Mouse (Mus musculus) lung, adult 10 weeks (tissue): Measurements from ENCODE around the gene 1700029J07Rik. TPM values are rescaled to one million over a fixed set of nuclear protein-coding genes. Genes with fewer than 3 reads are reported as not detected.

Source experiments
- polyA plus RNA-seq: library from polyadenylated mRNA; stranded (reverse); fragments of 350-450 nt; fragmentation: Illumina TruSeq; extraction: RNeasy Lipid Tissue Mini Kit (QIAGEN cat#74804); gene quantifications from one replicate; pipeline ENCODE4 v1.2.3, GENCODE M21; 2014; ENCODE audit warnings: low read depth, low replicate concordance; ENCODE audit not compliant: insufficient read depth

The 1700029J07Rik gene
- 6.2 TPM for polyA plus RNA-seq

GRCm38 (mm10) chr8:45975126-45975836 lies at the start of gene 1700029J07Rik, which contains the start of gene Ufsp2:
TSS of gene 1700029J07Rik (minus strand) at chr8:45975252.
TSS of gene Ufsp2 (plus strand) at chr8:45975528.

GRCm38 (mm10) chr8:46005596-46005995 lies 30.5 kb upstream of the 1700029J07Rik start, which contains the start of gene Ankrd37:
TSS of gene Ankrd37 (minus strand) at chr8:46005707.

GRCm38 (mm10) chr8:45999138-45999783 lies 24.2 kb upstream of the 1700029J07Rik start, which contains the start of gene Lrp2bp:
TSS of gene Lrp2bp (plus strand) at chr8:45999303.

GRCm38 (mm10) chr8:45934582-45935014 lies 40.5 kb downstream of the 1700029J07Rik start, which contains the start of gene Ccdc110:
TSS of gene Ccdc110 (plus strand) at chr8:45934619.

Other genes starting within 250 kb of the 1700029J07Rik start
- gene Pdlim3, start 89.8 kb downstream of the 1700029J07Rik start, polyA plus RNA-seq = 16.2 TPM
- not detected for gene Ccdc110, start 40.6 kb downstream of the 1700029J07Rik start, polyA plus RNA-seq
- gene Ufsp2, start 276 bp upstream of the 1700029J07Rik start, polyA plus RNA-seq = 24.3 TPM
- gene Lrp2bp, start 24.1 kb upstream of the 1700029J07Rik start, polyA plus RNA-seq = 0.45 TPM
- 7.3 TPM for gene Ankrd37, start 30.5 kb upstream of the 1700029J07Rik start, polyA plus RNA-seq
- gene Cfap97, start 176.5 kb upstream of the 1700029J07Rik start, polyA plus RNA-seq = 5.9 TPM
- gene Snx25, start 176.9 kb upstream of the 1700029J07Rik start, polyA plus RNA-seq = 46.5 TPM
- 208 TPM for gene Slc25a4, start 236.0 kb upstream of the 1700029J07Rik start, polyA plus RNA-seq